Comparison of ENCODE assay signal across 15 mouse cellular contexts in genomic region chr12:92291490-92291889, GRCm38 (mm10).
"Had no signal": no experiment of that assay in that cellular context is flagged by ENCODE, and none has a peak within 500 bp of the region (broad histone marks: within the 10 kb centered on the region; RNA-seq: fewer than 3 reads in every experiment).

No protein-coding gene starts in this region.

- H3K4me3 ChIP-seq: megakaryocyte, embryonic 14.5 days; midbrain, embryonic 13.5 days; midbrain, embryonic 15.5 days; neural tube, embryonic 12.5 days; stomach, embryonic 15.5 days had no signal

- H3K4me1 ChIP-seq: megakaryocyte, embryonic 14.5 days; stomach, embryonic 15.5 days had no signal

- H3K9me3 ChIP-seq: megakaryocyte, embryonic 14.5 days; midbrain, embryonic 13.5 days; midbrain, embryonic 15.5 days; neural tube, embryonic 12.5 days; stomach, embryonic 15.5 days had no signal

- H3K9ac ChIP-seq: lung, embryonic 14.5 days; midbrain, embryonic 13.5 days; midbrain, embryonic 15.5 days; neural tube, embryonic 12.5 days; stomach, embryonic 15.5 days had no signal

- DNase-seq: lung, adult 18-20 months; lung, embryonic 14.5 days; lung, postnatal 10 days; lung, postnatal 4 days; right cerebral cortex, postnatal 14 days; thymus, adult 2 months; thymus, postnatal 14 days; thymus, postnatal 36 days had no signal

- ATAC-seq: midbrain, embryonic 13.5 days; midbrain, embryonic 15.5 days had no signal

- H3K27ac ChIP-seq: midbrain, embryonic 13.5 days; neural tube, embryonic 12.5 days; stomach, embryonic 15.5 days; stomach, postnatal 0 days had no signal

- H3K36me3 ChIP-seq: midbrain, embryonic 13.5 days; midbrain, embryonic 15.5 days; neural tube, embryonic 12.5 days; stomach, embryonic 15.5 days had no signal

- H3K4me2 ChIP-seq: lung, embryonic 14.5 days; midbrain, embryonic 11.5 days; midbrain, embryonic 13.5 days; midbrain, embryonic 15.5 days; neural tube, embryonic 12.5 days; stomach, embryonic 15.5 days had no signal

- H3K27me3 ChIP-seq: megakaryocyte, embryonic 14.5 days; midbrain, embryonic 13.5 days; midbrain, embryonic 15.5 days; neural tube, embryonic 12.5 days; stomach, embryonic 15.5 days had no signal
